Mouse (Mus musculus) B cell, adult 2 months (primary cell): Measurements from ENCODE around the gene Mok.

Source experiments
- DNase-seq, 2 experiments: peaks; one replicate each; pipeline ENCODE4 v3.0.0; 2022

Mok gene

GRCm38 (mm10) chr12:110846191-110846765, 5.5 kb upstream of the Mok start:
- DNase-seq = no peak

GRCm38 (mm10) chr12:110845131-110845880, 4.6 kb upstream of the Mok start:
- peak; percentile 73 for DNase-seq

GRCm38 (mm10) chr12:110844227-110845130, 3.7 kb upstream of the Mok start:
- DNase-seq = peak in 1 of 2 experiments; percentile 38

- DNase-seq = peak; percentile 91
These were observed 2.7 kb upstream of the Mok start for GRCm38 (mm10) chr12:110843194-110844048.

GRCm38 (mm10) chr12:110841731-110842493, 1.2 kb upstream of the Mok start:
- no peak for DNase-seq

- no peak for DNase-seq
These were observed 2.9 kb downstream of the Mok start for GRCm38 (mm10) chr12:110837850-110838249.

GRCm38 (mm10) chr12:110837192-110837841, 3.4 kb downstream of the Mok start:
- DNase-seq = no peak

GRCm38 (mm10) chr12:110836729-110837128, 4.0 kb downstream of the Mok start:
- no peak for DNase-seq

GRCm38 (mm10) chr12:110835182-110835581, 5.6 kb downstream of the Mok start:
- no peak for DNase-seq

- no peak for DNase-seq
These were observed 10.3 kb downstream of the Mok start for GRCm38 (mm10) chr12:110830293-110831024.

GRCm38 (mm10) chr12:110828908-110829307, 11.8 kb downstream of the Mok start:
- no peak for DNase-seq

- no peak for DNase-seq
These were observed 18.4 kb downstream of the Mok start for GRCm38 (mm10) chr12:110822366-110822765.

- no peak for DNase-seq
These were observed 19.0 kb downstream of the Mok start for GRCm38 (mm10) chr12:110821787-110822186.

GRCm38 (mm10) chr12:110819367-110819766, 21.4 kb downstream of the Mok start:
- DNase-seq = no peak

GRCm38 (mm10) chr12:110816833-110817232, 23.9 kb downstream of the Mok start:
- no peak for DNase-seq

GRCm38 (mm10) chr12:110814924-110815323, 25.8 kb downstream of the Mok start:
- no peak for DNase-seq

GRCm38 (mm10) chr12:110813624-110814023, 27.1 kb downstream of the Mok start:
- DNase-seq = peak in 1 of 2 experiments; percentile 7

GRCm38 (mm10) chr12:110813132-110813531, 27.6 kb downstream of the Mok start:
- peak; percentile 48 to 50 for DNase-seq

GRCm38 (mm10) chr12:110808848-110809247, 31.9 kb downstream of the Mok start:
- no peak for DNase-seq

- no peak for DNase-seq
These were observed 32.3 kb downstream of the Mok start for GRCm38 (mm10) chr12:110808430-110808829.
